Mouse (Mus musculus) ES-E14 (cell line): ENCODE measurements at regions not wholly inside any gene's neighbourhood (a gene's known extent, or its start where the extent isn't known, plus 50 kb on each side); places are given as distances from the start of the nearest gene placed in this dataset.
A peak's percentile ranks its signal among the peaks of the same experiment; 100 is the strongest.

Source experiments
- DNase-seq: peaks from one replicate; pipeline ENCODE4 v3.0.0-alpha.2; 2013; ENCODE audit warnings: low read depth, low spot score
- H3K27ac ChIP-seq: 2 replicates; pipeline ENCODE4 v1.5.1; 2012; ENCODE audit warnings: low read depth, mild to moderate bottlenecking, low read length, moderate library complexity, mixed read lengths; ENCODE audit not compliant: poor library complexity, insufficient read depth, severe bottlenecking
- H3K36me3 ChIP-seq: 2 replicates; pipeline ENCODE4 v1.6.1; 2012; ENCODE audit warnings: mild to moderate bottlenecking, low read length, moderate library complexity, mixed read lengths; ENCODE audit not compliant: control insufficient read depth, poor library complexity, insufficient read depth, severe bottlenecking
- H3K4me1 ChIP-seq, 2 experiments: fragments of 150-350 bp in 1 of 2; sonication (generic) in 1 of 2; 2 replicates each; pipeline ENCODE4 v1.6.1; 2012; ENCODE audit warnings: low read length in 2 of 2, mild to moderate bottlenecking in 1 of 2, mixed read lengths in 1 of 2; ENCODE audit not compliant: control insufficient read depth in 2 of 2, insufficient read depth in 2 of 2, poor library complexity in 1 of 2
- H3K4me3 ChIP-seq, 2 experiments: fragments of 150-350 bp in 1 of 2; sonication (generic) in 1 of 2; 2 replicates each; pipeline ENCODE4 v1.5.1; 2012; ENCODE audit warnings: low read length in 2 of 2, low read depth in 1 of 2, mild to moderate bottlenecking in 1 of 2, mixed read lengths in 1 of 2; ENCODE audit not compliant: insufficient read depth in 1 of 2, poor library complexity in 1 of 2, severe bottlenecking in 1 of 2
- H3K9ac ChIP-seq: 2 replicates; pipeline ENCODE4 v1.6.1; 2012; ENCODE audit warnings: low read depth, mild to moderate bottlenecking, low read length, mixed read lengths; ENCODE audit not compliant: poor library complexity, insufficient read depth, severe bottlenecking
- H3K9me3 ChIP-seq: fragments of 150-350 bp; sonication (generic); 2 replicates; pipeline ENCODE4 v1.6.1; 2012; ENCODE audit warnings: low read depth, mild to moderate bottlenecking, low read length; ENCODE audit not compliant: control insufficient read depth, insufficient read depth
- CHD2 ChIP-seq: IDR thresholded peaks from 2 replicates; pipeline ENCODE4 v1.6.1; 2014; ENCODE audit warnings: mild to moderate bottlenecking, low read depth, low read length, inconsistent platforms
- HCFC1 ChIP-seq: IDR thresholded peaks from 2 replicates; pipeline ENCODE4 v1.6.1; 2012; ENCODE audit warnings: low read length, inconsistent platforms, borderline replicate concordance; ENCODE audit not compliant: insufficient read depth
- MAFK ChIP-seq: IDR thresholded peaks from 2 replicates; pipeline ENCODE4 v1.6.1; 2014; ENCODE audit warnings: mild to moderate bottlenecking, low read depth, low read length, inconsistent platforms; ENCODE audit not compliant: insufficient read depth
- ZC3H11A ChIP-seq: IDR thresholded peaks from 2 replicates; pipeline ENCODE4 v1.6.1; 2012; ENCODE audit warnings: low read depth, mild to moderate bottlenecking, inconsistent platforms, low read length, borderline replicate concordance
- ZNF384 ChIP-seq: IDR thresholded peaks from 2 replicates; pipeline ENCODE4 v1.6.1; 2012; ENCODE audit warnings: low read depth, low read length, inconsistent platforms
- in situ Hi-C, 2 experiments: fragments of 600-800 bp; cut with MboI; formaldehyde crosslinking; loops; one replicate each; pipeline ENCODE4 v1.15.1; 2025; ENCODE audit warnings: low sequenced_read_pairs in 2 of 2, inconsistent platforms in 1 of 2; ENCODE audit not compliant: unreplicated experiment in 2 of 2

GRCm38 (mm10) chr1:168026481-168026880 lies 337.4 kb downstream of the Lmx1a start:
- no peaks in the 10 kb centered on the region for H3K36me3 ChIP-seq
- no peak overlapping the region for H3K27ac ChIP-seq
- no peak overlapping the region for H3K4me3 ChIP-seq
- peak; percentile 20 for DNase-seq
- no peak overlapping the region for H3K9ac ChIP-seq
- no peaks in the 10 kb centered on the region for H3K4me1 ChIP-seq
- in situ Hi-C loops: no loop called here
- H3K9me3 ChIP-seq: no peaks in the 10 kb centered on the region
- TF ChIP-seq ZC3H11A: no peak
- TF ChIP-seq MAFK: no peak
- TF ChIP-seq CHD2: no peak
- TF ChIP-seq HCFC1: no peak
- TF ChIP-seq ZNF384: no peak

GRCm38 (mm10) chr1:168044765-168045164 lies 355.7 kb downstream of the Lmx1a start:
- Histone ChIP-seq H3K4me3 (no peak overlapping the region), H3K9ac (no peak overlapping the region), H3K9me3 (no peaks in the 10 kb centered on the region), H3K36me3 (no peaks in the 10 kb centered on the region), H3K27ac (no peak overlapping the region), H3K4me1 (no peaks in the 10 kb centered on the region; a peak in 1 of 4 replicates)
- in situ Hi-C loops: no loop called here
- TF ChIP-seq HCFC1 (no peak), CHD2 (no peak), MAFK (no peak), ZNF384 (no peak), ZC3H11A (no peak)
- no peak for DNase-seq

GRCm38 (mm10) chr1:168046347-168046746 lies 357.3 kb downstream of the Lmx1a start:
- Histone ChIP-seq H3K9ac (no peak overlapping the region), H3K4me3 (no peak overlapping the region), H3K9me3 (no peaks in the 10 kb centered on the region), H3K4me1 (no peaks in the 10 kb centered on the region; a peak in 1 of 4 replicates), H3K36me3 (no peaks in the 10 kb centered on the region), H3K27ac (no peak overlapping the region)
- no peak for DNase-seq
- in situ Hi-C loops: no loop called here
- TF ChIP-seq HCFC1: no peak
- no peak for TF ChIP-seq CHD2
- no peak for TF ChIP-seq ZNF384
- TF ChIP-seq ZC3H11A: no peak
- no peak for TF ChIP-seq MAFK

GRCm38 (mm10) chr1:168046749-168047148 lies 357.7 kb downstream of the Lmx1a start:
- TF ChIP-seq ZNF384: no peak
- TF ChIP-seq HCFC1: no peak
- no peak for TF ChIP-seq ZC3H11A
- no peak for TF ChIP-seq CHD2
- TF ChIP-seq MAFK: no peak
- H3K36me3 ChIP-seq: no peaks in the 10 kb centered on the region
- in situ Hi-C loops: no loop called here
- DNase-seq: no peak
- H3K9me3 ChIP-seq: no peaks in the 10 kb centered on the region
- no peak overlapping the region for H3K27ac ChIP-seq
- H3K4me1 ChIP-seq: no peaks in the 10 kb centered on the region; a peak in 1 of 4 replicates
- no peak overlapping the region for H3K4me3 ChIP-seq
- no peak overlapping the region for H3K9ac ChIP-seq

DNA sequence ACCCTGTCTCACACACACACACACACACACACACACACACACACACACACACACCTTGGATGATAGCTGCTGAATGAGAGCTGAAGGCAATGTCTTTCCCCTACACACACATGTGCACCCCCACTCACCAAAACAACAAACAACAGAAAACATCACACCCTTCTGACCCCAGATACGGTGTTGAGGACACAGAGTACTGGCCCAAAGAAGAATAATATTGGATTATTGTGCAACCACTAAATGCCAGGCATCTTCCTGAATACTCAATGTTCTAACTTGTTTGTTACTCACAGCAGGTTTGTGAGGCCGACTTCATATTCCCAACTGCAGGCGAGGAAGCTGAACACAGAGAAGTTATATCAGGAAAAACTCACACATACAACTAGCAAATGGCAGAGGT lies 360.9 kb downstream of the Lmx1a start:
- no peak for TF ChIP-seq MAFK
- TF ChIP-seq HCFC1: no peak
- no peak for TF ChIP-seq ZC3H11A
- TF ChIP-seq CHD2: no peak
- TF ChIP-seq ZNF384: no peak
- H3K27ac ChIP-seq: no peak overlapping the region
- in situ Hi-C loops: no loop called here
- no peaks in the 10 kb centered on the region for H3K9me3 ChIP-seq
- no peak overlapping the region for H3K4me3 ChIP-seq
- H3K9ac ChIP-seq: no peak overlapping the region
- no peak for DNase-seq
- no peaks in the 10 kb centered on the region; a peak in 1 of 4 replicates for H3K4me1 ChIP-seq
- H3K36me3 ChIP-seq: no peaks in the 10 kb centered on the region
